Comparison of ENCODE assay signal across 1 mouse cellular context in genomic region chr16:27399026-27399718, GRCm38 (mm10).
TF ChIP-seq lines count a peak whose summit lies in the region.

No protein-coding gene starts in this region.

TF ChIP-seq in CH12.LX, 34 proteins besides CTCF, POLR2A, EP300 and RAD21 (continued from another document):
- peak; percentile 59; the same call in 1 of the 2 replicates for TF ChIP-seq CHD2 (IDR thresholded peaks at IDR 0.05; ENCODE audit: low read length)
- TF ChIP-seq MYC (IDR thresholded peaks at IDR 0.05; ENCODE audit: low read depth, low read length): no peak; the same call in 1 of the 2 replicates
- no peak for TF ChIP-seq PAX5 (IDR thresholded peaks at IDR 0.05; ENCODE audit: low read length)
- no peak for TF ChIP-seq POLR2AphosphoS2 (IDR thresholded peaks at IDR 0.05; ENCODE audit: low read depth, low read length)
- no peak for TF ChIP-seq USF2 (conservative IDR thresholded peaks at IDR 0.05; ENCODE audit: low read depth, low read length)
- peak; percentile 7; the same call in 1 of the 2 replicates for TF ChIP-seq MAFK (IDR thresholded peaks at IDR 0.05; ENCODE audit: insufficient replicate concordance, low read length)
- no peak for TF ChIP-seq KAT2A (IDR thresholded peaks at IDR 0.05; ENCODE audit: insufficient replicate concordance, low read length)
